Mouse (Mus musculus): ENCODE measurements around the gene Pde7b. TPM values are rescaled to one million over a fixed set of nuclear protein-coding genes. Genes with fewer than 3 reads are reported as not detected.
A peak's percentile ranks its signal among the peaks of the same experiment; 100 is the strongest.

Gene Pde7b
- total RNA-seq, 1 experiment from 2014 or later = 1.6 TPM

- no peak for ATAC-seq (replicated peaks; ENCODE audit: low read depth, poor library complexity, severe bottlenecking)
Observed at GRCm38 (mm10) chr10:20657316-20658081, 67.4 kb downstream of the Pde7b start.

GRCm38 (mm10) chr10:20654590-20654989 is 70.3 kb downstream of the Pde7b start:
- no peak for ATAC-seq (replicated peaks; ENCODE audit: low read depth, poor library complexity, severe bottlenecking)

DNA sequence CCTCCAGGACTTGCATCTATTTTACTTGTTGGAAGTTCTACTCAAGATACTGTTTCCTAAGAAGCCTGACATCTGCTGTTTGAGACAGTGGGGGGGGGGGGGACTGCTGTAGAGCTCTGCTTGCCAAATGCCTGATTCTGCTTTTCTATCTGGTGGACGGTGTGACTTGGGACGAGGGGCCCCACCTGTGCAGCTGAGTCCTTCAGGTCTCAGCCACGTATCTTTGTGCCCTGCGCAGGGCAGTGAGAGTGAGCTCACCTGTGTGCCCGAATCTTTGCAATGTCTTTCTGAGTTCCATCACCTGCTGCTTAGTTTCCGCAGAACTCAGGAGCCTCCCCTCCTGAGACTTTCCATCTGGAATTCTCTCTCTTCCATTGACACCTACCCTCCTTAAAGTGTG is 70.7 kb downstream of the Pde7b start:
- no peak for ATAC-seq (replicated peaks; ENCODE audit: low read depth, poor library complexity, severe bottlenecking)

- ATAC-seq (replicated peaks; ENCODE audit: low read depth, poor library complexity, severe bottlenecking) = 0 out of 2 replicates have a peak, but pooled peaks have one; percentile 22
Observed at GRCm38 (mm10) chr10:20653299-20653698, 71.6 kb downstream of the Pde7b start.

DNA sequence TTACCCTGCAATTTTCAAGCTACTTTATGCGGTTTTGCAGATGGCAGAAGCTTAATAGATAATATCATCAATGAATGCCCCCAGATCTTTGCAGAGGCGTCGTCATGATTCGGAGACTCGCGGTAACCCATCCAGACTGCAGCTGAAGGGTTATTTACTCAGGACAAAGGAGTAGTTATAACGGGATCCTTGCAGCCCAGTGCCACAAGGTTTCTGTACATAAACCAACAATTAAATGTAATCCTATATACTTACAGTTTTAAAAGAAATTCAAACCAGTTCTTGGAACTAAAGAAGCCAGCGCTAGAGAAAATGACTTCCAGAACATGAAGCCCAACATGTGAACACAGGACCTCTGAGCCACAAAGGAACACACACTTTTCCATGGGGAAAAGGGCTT is 88.5 kb downstream of the Pde7b start:
- no peak for ATAC-seq (replicated peaks; ENCODE audit: low read depth, poor library complexity, severe bottlenecking)

DNA sequence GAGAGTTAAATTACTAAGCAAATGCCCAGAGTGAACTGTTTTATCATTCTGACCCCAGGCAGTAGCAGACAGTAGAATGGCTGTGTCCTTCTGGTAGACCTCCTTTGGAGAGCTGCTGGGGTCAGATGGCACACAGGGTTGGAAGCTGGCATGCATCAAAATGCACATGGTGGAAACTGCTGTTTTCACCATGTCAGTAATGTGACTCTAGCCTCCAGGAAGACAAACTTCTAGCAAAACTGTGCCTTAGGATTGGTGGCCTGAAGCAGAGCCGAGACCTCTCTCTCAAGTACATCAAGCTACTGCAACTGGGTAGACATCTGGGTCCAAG is 91.8 kb downstream of the Pde7b start:
- no peak for ATAC-seq (replicated peaks; ENCODE audit: low read depth, poor library complexity, severe bottlenecking)

DNA sequence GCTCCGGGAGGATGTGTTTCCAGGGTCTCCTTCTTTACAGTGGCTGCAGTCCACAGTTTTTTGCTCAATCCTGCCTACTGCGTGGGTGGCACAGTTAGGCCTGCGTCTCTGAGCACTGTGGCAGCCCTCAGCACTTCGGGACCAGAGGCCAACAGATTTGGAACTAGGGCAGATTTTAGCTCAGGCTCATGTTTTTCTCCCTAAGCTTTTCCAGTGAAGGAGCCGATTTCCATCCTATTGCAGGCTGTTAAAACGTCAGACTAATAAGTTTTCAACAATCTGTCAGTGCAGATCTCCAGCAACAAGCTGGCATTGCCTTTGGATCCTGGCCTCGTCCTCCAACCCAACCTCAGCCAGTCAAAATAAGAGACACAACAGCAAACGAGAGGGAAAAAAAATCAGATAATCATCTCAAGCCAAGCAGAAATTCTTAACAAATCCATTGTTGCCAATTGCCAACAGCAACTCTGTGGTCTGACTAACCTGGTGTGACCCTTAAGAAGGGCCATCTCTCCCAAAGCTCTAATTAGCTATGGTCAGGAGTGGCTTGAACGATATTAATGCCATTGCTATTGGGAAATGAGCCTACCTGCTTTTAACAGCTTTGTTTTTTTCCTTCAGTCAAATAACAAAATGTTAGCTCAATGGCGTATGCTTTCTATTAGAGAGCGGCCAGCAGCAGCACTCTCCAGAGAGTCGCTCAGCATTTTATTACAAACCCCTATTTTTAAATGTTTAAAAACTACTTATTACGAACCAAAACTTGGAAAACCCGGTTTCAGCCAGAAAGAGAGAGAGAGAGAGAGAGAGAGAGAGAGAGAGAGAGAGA is 92.4 kb downstream of the Pde7b start:
- ATAC-seq (replicated peaks; ENCODE audit: low read depth, poor library complexity, severe bottlenecking) = no peak

- ATAC-seq (replicated peaks; ENCODE audit: low read depth, poor library complexity, severe bottlenecking) = no peak
Observed at GRCm38 (mm10) chr10:20630122-20630521, 94.8 kb downstream of the Pde7b start.

DNA sequence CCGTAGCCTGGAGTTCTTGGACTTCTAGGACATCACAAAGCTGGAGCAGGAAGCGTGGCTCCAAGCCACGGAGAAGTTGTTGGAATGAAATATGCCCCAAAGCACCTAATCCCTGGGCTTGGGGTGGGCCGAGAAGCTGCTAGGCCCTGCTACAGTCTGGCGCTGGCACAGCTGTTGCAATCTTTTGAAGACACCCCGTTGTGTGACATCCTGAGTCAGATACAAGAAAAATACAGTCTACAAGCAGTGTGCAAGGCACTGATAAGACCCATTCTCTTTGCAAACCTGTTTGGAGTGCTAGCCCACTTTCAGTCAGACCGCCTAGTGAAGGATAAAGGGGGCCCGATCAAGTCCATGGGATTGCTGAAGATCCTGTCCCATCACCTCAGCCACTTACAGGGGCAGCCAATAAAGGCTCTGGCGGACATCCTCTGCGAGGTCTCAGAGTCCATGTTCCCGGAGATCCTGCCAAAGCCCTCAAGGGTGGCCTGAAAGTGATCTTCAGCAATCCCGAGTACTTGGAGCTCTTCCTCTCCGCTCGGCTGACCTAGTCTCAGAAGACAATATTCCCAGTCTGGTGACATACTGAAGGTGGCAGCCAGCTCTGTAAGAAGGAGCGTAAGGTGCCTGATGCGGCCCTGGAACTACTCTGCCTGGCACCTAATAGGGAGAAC is 99.0 kb downstream of the Pde7b start:
- no peak; the same call in 1 of the 2 replicates for ATAC-seq (replicated peaks; ENCODE audit: low read depth, poor library complexity, severe bottlenecking)

- ATAC-seq (replicated peaks; ENCODE audit: low read depth, poor library complexity, severe bottlenecking) = no peak
Observed at GRCm38 (mm10) chr10:20621661-20622454, 103.0 kb downstream of the Pde7b start.

DNA sequence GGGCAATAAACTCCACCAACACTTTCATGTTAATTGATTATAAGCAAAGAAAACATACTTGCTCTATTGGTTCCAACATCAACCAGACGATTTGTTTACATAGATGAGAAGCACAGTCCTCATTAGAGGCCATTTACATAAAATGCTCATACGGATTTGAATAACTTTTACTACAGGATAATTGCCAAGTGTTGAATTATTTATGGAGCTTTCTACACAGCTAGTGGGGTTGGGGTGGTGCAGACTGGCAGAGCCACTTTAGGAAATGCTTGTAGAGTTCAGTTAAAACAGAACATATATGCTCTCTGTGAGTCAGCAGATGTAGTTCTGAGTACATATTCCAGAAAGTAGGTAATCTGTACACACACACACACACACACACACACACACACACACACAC is 118.9 kb downstream of the Pde7b start:
- no peak for ATAC-seq (replicated peaks; ENCODE audit: low read depth, poor library complexity, severe bottlenecking)

DNA sequence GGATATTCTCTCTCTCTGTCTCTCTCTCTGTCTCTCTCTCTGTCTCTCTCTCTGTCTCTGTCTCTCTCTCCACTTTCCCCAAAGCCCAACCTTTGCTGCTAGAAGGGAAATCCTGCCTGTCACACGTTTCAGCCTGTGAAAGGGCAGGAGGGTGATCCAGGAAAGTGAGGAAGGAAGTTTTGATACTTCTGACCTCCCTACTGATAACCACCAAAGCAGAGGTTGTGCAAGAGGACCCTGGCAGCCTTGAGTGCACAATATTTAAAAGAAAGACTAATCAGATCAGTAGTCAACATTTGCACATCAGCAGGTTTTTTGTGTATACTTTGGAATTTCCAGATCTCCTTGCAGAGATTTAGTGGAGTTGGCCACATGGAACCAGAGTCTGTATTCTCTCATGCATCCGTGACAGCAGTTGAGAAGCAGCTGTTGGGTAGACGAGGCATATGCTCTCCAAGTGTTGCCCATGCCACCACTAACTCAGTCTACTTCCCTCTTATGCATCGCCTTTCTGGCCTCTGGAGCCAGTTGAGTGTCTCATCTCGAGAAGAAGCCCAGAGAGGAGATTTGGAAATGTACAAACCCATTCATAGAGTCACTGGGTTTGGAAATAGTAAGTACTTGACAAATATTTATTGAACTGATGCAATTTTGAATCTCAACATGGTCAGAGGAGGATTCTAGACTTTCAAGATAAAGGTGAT is 129.6 kb downstream of the Pde7b start:
- ATAC-seq (replicated peaks; ENCODE audit: low read depth, poor library complexity, severe bottlenecking) = peak; percentile 58

DNA sequence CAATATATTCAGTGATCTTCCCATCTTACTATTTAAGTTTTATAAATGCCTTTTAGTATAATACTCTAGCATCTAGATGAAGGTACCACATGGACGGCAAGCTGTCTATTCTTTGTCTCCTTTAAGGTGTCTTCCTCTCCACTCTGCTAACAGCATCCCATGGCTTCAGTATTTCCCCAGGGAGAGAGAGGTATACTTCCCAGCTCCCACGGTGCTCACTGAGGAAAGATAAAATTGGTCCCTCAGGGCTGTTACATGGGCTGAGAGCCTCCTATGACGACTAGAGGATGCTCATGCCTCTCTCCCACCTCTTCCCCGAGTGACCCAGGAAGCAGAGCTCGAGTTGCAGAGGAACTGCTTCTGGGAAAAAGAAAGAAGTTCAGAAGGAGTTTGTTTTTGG is 130.9 kb downstream of the Pde7b start:
- ATAC-seq (replicated peaks; ENCODE audit: low read depth, poor library complexity, severe bottlenecking) = no peak

DNA sequence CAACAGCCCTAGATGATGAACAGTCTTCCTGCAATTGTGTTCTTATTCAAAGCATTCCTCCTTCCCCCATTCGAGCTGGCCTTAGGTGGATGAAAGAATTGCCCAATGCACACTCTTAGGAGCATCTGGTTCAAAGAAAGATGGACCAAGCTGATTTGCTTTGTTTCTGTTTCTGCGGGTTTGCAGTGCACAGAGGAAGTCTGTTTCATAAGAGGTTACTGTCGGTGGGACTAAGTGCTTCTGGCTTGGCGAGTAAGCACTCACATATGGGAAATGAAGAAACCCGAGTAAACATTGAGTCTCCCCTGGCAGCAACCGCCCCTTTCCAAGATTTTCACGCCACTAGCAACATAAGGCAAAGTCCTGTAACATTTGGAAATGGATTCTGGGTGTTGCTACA is 134.8 kb downstream of the Pde7b start:
- peak; percentile 78 for ATAC-seq (replicated peaks; ENCODE audit: low read depth, poor library complexity, severe bottlenecking)

DNA sequence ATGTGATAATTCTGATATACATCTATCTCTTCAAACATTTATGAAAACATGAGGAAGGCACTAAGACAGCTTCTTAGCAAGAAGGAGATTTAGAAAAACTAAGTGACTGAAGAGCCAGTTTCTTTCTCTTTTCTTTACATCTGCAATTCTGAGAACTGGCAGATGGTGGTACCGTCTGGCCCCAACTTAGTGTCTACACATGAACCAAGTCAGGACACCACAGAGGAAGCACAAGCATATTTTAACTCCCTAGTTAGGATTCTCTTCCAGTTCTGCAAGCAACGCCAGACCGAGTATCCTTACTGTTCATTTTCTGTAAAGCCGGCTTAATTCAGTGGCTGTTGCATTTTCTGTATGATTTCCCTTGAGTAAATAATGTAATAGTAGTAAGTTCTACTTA is 138.9 kb downstream of the Pde7b start:
- no peak for ATAC-seq (replicated peaks; ENCODE audit: low read depth, poor library complexity, severe bottlenecking)

GRCm38 (mm10) chr10:20575002-20575401 is 149.9 kb downstream of the Pde7b start:
- ATAC-seq (replicated peaks; ENCODE audit: low read depth, poor library complexity, severe bottlenecking) = 0 out of 2 replicates have a peak, but pooled peaks have one; percentile 18

GRCm38 (mm10) chr10:20574414-20574813 is 150.5 kb downstream of the Pde7b start:
- 0 out of 2 replicates have a peak, but pooled peaks have one; percentile 39 for ATAC-seq (replicated peaks; ENCODE audit: low read depth, poor library complexity, severe bottlenecking)

GRCm38 (mm10) chr10:20571521-20571920 is 153.4 kb downstream of the Pde7b start:
- no peak for ATAC-seq (replicated peaks; ENCODE audit: low read depth, poor library complexity, severe bottlenecking)

- no peak for ATAC-seq (replicated peaks; ENCODE audit: low read depth, poor library complexity, severe bottlenecking)
Observed at GRCm38 (mm10) chr10:20568630-20569029, 156.2 kb downstream of the Pde7b start.
